Mouse (Mus musculus): Measurements from ENCODE around the gene Sclt1.
"Not testable (repeated sequence)": the region's sequence is repeated elsewhere in the genome, so short reads cannot be mapped to it uniquely, and the experiment has no call there.

The Sclt1 gene

DNA sequence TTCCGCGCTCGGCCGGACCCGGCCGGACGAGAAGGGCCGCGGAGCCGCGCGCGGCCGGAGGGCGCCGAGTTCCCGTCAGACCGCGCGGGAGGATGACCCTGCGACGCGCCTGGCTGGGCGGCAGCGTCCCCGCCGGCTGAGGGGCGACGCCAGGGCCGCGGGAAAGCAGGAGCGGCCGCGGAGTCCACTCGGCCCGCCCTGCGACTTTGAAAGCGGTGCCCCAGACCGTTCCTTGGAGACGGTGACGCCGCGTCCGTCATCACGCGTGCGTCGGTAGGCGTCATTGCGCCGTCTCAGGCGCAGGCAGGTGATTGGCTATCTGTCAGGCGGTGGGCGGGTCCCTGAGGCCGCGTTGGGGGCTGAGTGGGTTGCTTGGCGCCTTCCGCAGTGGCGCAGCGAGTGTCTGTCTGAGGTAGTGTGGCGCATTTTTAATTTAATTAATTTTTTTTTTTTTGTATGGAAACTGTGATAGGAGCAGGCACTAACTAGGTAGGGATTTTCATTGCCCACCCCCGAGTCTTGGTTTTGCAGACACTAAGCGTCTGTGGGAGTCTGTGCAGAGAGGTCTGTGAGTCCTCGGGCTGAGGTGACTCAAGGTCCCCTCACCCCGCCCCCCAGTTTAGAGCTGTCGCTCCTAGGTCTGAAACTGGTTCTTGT is at the start of gene Sclt1, which contains the start of gene D3Ertd751e:
Sclt1 (minus strand) TSS at position 237 of the 657 bp plus-strand sequence.
D3Ertd751e (plus strand) TSS at position 334 of the 657 bp plus-strand sequence.
- DNase-seq (ENCODE audit: extremely low spot score, low spot score) = peak; percentile 94

DNA sequence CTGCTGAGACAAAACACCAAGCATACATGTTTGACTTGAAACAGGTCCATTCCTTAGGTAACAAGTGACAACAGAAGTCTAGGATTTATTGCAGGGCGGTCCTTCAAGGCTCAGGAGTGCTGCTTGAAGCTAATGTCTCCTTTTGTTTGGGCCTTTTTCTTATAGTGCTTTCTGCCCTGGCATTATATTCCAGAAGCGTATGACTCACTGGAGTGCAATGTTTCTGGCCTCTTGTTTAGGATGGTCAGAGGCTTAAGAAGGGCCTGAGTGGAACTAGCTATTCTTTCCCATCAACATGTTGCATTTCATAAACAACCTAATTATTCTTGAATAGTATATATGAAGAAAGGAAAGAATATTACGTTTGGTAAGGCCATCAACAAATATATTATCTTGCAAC is 19.8 kb upstream of the Sclt1 start:
- no peak for DNase-seq (ENCODE audit: extremely low spot score, low spot score)

DNA sequence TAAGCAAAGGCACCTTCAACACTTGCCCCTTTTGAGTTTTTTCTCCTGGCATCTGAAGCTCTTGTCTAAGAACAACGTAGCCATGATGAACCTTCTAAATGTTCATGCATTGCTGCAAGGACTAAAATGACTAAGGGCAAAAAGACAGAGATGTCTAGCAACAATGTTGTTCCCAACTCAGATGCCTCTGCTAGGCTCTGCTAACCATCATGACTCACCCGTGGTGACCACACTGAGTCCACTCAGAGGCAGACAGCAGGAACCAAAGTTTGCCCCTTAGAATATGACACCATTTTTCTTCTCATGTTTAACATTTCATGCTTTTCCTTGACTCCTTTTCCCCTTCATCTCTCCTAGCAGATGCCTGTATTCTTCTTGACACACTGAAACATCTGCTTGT is 12.2 kb upstream of the Sclt1 start:
- no peak for DNase-seq (ENCODE audit: extremely low spot score, low spot score)

DNA sequence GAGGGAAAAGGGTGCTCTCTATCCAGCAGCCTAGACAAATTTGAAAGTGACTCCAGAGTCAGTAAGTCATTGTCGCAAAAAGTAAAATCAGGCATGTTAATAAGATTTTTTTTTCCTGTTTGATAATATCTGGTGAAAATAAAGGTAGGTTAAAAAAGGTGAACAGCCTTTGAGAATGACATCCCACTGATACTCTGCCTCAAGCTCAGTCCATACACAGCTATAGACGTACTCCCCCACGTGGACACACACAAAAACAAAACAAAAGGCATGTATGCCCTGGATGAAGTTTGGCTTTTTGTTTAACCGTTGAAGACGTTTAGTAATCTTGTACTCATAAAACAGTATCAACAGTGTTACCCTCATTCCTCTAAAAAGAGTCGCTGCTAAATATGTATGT is 1.1 kb upstream of the Sclt1 start:
- DNase-seq (ENCODE audit: extremely low spot score, low spot score) = no peak

DNA sequence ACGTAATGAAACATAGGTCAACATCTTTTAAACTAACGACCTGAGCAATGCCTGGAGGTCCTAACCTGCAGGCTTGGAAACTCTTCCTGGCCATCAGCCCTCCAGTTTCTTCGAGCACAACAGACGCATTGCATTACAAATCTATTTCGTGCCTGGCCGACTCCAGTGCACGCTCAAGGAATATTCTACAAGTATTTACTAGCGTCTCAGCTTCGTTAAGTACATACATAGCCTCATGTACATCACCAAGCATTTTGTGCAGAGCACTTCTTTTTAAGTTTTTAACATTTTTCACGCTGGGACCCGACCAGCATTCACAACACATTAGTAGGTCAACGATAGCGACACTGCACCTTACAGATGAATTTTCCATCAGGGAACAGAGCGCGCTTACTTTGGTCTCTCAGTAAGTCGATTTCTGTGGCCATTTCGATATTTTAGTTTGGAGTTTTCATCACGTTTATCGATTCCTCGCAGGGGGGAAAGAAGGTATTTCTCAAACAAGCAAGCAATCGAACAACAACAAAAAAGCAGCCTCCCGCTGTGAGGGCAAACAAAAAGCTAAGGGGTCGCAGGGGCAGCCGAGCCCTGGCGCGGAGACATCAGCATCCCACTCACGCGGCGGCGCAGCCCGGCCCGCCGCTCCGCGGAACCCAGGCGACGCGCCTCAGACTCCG is 575 bp downstream of the Sclt1 start:
- DNase-seq (ENCODE audit: extremely low spot score, low spot score) = peak; percentile 51

DNA sequence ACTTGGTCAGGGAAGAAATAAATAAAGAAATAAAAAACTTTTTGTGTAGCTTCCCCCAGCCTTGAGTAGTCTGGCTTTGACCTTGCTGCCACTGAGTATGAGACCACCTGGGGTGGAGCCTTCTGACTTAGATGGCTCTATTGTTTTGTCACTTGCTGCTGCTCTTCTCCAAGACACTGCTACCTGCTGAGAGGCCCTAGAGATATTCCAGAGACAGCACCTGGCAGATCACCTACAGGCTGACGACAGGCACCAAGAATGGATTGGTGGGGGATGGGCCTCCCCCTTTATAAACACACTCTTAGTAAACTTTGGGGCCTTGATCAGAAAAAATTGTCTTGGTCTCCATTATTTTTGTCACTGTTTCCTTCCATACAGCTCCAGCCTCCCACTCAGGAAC is 46.6 kb downstream of the Sclt1 start:
- no peak for DNase-seq (ENCODE audit: extremely low spot score, low spot score)

DNA sequence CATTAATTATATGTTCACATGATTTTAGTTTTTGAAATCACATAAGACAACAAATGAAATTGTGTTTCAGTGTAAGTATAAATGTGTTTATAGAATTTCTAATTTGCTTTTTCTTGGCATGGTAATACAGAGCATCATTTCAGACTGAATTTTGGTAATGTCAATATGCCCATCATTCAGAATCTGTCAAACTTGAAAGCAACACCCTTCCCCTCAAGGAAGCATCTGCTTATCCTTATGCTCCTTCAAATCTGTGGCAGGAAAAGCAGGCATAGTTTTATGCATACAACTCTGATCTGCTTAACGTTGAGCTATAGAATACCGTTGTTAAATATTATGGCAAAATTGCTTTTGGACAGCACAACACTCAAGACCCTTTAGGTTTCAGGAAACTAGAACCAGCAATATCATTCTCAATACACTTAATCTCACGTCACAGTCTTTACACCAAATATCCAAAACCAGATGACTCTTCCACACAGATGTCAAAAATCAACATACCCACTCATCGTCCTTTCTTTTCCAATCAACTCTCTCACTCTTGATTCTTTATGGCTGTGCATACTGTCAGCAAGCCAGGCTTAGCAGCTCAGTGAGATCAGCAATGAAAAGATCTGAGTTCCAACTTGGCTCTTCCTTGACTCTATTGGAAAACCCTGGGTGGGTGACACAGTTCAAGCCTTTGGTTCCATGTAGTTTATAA is 49.7 kb downstream of the Sclt1 start:
- no peak for DNase-seq (ENCODE audit: extremely low spot score, low spot score)

DNA sequence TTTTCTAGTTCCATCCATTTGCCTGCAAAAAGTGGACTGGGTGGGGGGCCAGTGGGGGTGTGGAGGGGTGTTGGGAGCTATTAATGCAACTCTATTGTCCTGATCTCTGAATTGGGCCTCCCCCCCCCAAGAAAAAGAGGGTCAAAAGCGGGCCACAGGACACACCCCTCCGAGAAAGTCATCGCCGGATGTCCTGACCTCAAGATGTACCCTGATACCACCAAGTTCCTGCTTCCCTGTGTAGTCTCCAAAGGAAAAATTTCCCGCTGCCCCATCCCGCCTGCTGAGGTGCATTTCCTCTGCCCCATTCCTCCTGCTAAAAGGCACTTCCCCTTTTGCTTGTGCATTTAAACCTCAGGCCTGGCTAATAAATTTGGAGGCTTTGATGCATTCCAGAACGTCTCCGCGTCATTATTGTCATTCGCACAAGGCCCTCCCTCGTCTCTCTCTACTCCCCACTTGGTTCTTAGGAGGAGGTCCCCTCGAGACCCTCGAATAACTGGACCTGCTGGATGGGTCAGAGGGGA is 52.1 kb downstream of the Sclt1 start:
- DNase-seq (ENCODE audit: extremely low spot score, low spot score) = not testable (repeated sequence)

DNA sequence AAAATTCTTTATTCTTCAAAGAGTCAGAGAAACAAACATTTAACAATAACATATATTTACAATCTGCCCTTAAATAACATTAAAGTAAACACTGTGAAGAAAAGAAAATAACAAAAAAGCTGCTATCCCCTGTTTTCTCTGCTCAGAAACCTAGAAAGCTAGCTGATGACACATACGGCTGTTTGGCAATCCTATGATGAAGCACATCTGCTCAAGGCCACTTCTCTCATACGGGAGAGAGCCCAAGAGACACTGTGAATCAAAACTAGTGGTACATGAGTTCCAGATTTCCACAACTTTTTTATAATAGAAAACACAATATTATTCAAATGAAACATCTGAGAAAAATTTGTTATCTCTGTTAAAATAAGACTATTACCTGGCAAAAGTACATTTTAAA is 55.9 kb downstream of the Sclt1 start:
- no peak for DNase-seq (ENCODE audit: extremely low spot score, low spot score)

DNA sequence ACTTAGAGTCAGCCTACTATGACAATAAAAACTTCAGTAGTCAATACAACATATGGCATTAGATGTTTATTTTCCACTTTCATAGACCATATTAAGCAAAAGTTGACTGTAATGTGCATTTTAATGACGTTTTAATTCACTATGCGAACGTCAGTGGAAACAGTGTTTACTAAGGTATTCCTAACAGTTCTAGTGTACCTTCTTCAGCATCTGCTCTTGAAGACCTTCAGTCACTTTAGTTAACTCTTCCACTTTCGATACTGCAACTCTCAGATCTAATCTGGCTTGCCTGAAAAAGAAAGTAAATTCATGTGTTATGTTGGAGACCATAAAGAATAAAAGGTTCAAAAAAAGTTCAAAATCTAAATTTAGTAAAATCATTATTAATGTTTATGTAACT is 60.2 kb downstream of the Sclt1 start:
- no peak for DNase-seq (ENCODE audit: extremely low spot score, low spot score)

DNA sequence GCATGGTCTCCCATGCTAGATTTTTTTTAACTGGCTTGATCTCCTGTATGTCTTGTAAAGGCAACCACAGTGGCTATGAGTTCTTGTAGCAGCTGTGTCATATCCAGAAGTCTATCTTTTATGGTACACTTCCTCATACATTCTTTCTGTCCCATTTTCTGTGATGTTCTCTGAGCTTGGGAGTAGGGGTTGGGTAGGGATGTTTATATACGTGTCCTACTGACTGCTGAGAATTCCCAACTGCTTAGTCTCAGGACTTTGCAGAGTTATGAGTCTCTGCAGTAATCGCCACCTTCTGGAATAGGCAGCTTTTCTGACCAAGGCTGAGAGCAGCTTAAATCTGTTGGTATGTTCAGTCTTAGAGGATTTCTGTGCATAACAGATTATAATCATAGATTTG is 65.7 kb downstream of the Sclt1 start:
- DNase-seq (ENCODE audit: extremely low spot score, low spot score) = no peak

DNA sequence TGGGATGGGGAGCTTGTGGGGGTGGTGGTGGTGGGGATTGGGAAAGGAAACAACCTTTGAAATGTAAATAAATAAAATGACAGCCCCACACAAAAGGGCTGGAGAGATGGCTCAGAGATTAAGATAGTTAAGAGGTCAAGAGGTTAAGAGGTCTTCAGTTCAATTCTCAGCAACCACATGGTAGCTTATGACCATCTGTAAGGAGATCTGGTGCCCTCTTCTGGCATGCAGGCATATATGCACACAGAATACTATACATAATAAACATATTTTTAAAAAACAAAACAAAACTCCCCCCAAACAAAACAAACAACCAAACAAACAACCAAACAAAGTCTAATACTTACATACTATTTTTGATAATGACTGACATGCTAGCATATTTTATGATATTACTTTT is 67.5 kb downstream of the Sclt1 start:
- DNase-seq (ENCODE audit: extremely low spot score, low spot score) = no peak

DNA sequence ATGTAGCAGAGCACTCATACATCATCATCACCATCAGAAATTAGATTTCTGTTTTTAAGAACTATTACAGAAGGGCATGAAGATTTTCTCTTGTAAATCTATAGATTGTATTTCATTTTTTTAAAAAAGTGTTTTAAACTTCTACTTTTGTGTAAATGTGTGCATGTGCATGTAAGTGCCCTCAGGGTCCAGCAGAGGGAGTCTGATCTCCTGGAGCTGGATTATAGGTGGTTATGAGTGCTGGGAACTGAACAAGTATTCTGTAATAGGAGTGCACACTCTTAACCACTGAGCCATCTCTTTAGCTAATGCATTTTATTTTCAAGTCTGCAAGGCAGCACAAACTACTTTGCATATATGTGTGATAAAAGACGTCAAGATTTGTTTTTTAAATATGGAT is 86.7 kb downstream of the Sclt1 start:
- DNase-seq (ENCODE audit: extremely low spot score, low spot score) = no peak

DNA sequence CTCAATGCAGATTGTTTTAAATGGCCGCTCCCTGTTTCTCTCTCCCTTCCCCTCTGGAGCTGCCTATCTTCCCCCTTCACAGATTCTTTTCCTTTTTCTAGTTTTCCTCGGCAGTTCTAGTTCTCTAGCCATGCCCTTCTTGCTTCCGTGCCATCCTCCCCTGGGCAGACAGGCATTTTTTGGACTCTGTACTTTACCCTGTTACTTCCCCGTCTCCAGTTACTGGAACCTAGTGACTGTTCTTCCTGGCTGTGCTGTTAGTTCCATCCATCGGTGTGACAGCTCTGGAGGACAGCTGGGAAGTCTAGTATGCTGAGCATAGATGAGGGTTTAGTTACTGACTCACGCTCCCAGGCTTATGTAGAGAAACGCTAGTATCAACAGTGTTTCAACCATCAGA is 121.3 kb downstream of the Sclt1 start:
- DNase-seq (ENCODE audit: extremely low spot score, low spot score) = no peak

DNA sequence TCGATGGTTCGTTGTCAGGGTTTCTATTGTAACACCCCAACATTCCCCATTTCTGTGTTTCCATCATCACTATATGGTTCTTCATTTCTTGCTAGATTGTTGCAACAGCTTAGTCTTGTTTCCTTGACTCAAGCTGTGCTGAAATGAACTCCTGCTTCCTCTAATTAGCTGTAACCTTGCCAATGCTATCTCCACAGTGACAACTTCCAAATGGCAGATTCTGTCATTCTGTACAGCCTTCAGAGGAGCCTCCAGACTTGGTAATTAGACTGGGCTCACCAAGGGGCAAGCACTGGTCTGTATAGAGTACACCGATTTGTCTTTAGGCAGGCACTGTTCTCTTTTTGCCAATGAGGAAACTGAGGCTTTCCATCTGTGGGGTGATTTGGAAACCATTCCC is 123.8 kb downstream of the Sclt1 start:
- no peak for DNase-seq (ENCODE audit: extremely low spot score, low spot score)

DNA sequence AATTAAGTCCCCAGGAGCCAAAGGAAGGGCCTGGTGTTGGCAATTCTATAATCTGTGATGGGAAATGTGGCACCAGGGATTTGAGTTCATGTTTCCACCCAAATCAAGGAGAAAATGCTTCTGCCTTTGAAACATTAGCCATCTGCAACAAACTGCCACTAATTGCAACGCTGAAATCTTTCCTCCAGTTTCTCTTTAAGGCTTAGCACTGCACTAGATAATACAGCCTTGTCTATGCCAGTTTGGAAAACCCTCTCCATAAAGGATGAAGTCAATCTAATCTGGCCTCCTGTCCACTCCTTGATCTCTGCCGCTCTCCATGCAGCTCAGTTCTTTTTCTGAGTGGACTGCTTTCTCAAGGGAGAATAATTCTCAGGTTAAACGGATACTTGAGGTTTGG is 124.3 kb downstream of the Sclt1 start:
- no peak for DNase-seq (ENCODE audit: extremely low spot score, low spot score)

DNA sequence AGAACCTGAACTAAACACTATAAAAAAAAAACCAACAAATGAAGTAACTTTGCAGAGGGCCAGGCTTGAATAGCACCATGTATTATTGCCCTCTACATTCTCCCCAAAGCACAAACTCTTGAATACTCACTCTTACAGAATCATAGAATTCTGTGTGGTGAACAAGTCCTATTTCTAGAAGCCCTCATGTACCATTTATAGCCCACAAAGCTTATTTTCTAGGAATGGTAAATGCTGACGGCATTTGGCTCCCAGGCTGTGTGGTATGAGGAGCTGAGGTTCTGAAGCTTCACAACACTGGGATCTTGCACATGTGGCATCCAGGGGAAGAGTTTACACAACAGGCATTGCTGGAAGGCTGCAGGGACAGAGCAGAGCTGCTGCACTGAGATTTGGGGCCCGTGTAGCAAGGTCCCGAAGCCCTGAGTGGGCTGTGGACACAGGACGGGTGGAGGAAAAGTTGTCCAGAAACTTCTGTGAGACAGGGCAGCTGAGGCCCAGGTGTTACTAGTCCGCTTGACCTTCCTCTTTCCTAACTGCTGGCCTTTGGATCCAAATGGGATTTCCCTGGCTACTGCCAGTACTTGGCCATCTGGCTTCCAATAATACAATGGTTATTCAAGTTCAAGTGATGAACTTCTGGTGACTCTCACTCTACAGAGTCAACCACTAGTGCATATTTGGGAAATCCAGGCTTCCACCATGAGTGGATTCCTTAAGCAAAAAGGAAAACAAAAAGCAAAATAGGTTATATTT is 127.9 kb downstream of the Sclt1 start:
- DNase-seq (ENCODE audit: extremely low spot score, low spot score) = no peak

DNA sequence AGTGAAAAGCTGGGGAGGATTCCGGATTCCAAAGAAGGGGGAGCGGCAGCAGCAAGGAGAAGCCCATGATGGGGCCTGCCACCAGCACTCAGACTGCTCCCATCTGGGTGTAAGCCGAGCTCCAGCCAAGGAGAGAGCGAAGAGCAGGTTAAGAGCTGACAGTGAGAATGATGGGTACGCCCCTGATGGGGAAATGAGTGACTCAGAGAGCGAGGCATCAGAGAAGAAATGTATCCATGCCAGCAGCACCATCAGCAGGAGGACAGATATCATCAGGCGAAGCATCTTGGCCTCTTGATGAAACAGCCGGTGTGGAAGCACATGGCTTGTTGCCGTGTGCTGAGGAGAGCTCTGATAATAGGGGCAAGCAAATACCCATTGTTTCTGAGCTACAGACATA is 128.6 kb downstream of the Sclt1 start:
- DNase-seq (ENCODE audit: extremely low spot score, low spot score) = no peak

DNA sequence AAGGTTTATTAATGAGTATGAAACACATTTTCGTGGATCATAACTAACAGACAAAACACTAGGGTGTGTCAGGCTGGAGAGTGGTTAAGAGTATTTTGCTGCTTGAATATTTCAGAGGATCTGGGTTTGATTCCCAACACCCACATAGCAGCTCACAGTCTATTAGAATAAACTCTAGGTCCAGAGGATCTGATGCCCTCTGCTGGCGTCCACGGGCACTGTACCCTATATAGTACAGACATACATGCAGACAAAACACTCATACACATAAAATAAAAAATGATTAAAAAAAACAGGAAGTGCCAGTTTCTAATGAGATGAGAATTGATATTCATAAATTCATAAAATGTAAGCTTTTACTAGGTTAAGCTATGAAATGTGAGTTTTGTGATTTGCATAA is 130.1 kb downstream of the Sclt1 start:
- DNase-seq (ENCODE audit: extremely low spot score, low spot score) = no peak

DNA sequence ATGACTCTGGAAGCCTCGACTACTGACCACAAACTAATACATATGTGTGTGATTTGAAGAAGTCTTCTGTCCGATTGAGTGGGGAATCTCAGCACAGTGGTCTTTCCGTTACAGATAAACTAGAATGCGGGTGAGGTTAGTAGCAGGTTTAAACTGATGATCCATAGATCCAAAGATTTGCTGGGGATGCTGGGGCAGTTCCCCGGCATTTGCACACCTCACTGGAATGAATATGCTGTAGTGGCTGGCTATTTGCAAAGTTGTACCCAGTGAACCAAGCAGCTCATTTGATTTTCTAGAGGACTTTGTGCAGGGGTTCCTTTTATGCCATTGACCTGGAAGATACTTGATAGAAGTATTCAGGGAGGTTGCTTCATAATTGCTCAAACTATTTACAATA is 133.2 kb downstream of the Sclt1 start:
- peak; percentile 1 for DNase-seq (ENCODE audit: extremely low spot score, low spot score)

DNA sequence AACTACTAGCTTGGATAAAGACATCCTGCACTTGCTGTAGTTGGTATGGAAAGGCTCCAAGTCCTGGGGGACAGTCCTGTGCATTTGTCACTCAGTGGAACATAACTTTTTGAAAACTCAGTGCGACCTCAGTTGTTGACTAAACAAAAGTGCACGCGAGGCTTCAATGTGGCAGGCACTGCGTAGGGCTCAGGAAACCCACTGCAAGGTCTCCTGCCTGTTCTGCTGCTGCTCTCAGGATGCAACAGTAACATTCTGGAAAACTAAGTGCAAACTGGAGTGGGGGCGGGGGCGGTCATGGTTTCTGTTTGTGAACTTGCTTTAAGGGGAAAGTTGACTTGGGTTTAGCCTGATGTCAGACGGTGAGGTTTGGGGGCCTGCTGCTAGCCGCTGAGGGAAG is 134.8 kb downstream of the Sclt1 start:
- no peak for DNase-seq (ENCODE audit: extremely low spot score, low spot score)

DNA sequence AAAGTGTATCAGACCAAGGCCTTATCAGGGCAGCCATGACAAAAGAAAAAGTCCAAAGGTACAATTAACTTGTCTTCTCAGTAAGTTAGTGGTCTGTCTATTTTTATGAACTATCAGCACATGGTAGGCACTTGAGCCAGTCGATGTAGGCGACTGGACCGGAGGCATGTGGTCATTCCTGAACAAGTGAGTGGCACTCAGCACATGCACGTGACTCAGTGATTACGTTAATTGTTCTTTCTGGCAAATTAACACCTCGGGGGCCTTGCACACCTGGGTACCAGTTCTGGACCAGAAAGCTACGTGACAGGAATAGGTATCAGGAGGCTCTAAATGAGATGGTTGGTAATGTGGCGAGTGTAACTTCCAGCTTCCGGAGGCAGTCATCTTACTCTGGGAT is 135.3 kb downstream of the Sclt1 start:
- DNase-seq (ENCODE audit: extremely low spot score, low spot score) = no peak

All from neural tube, embryonic 10.5 days (tissue).